Mouse (Mus musculus) mature B cell (primary cell): ENCODE measurements around the gene Alyref.

ENCODE experiments used
- in situ Hi-C: fragments of 300-500 bp; cut with MboI; formaldehyde crosslinking; loops from 2 replicates; pipeline ENCODE4 v1.14.3; 2019

Gene Alyref

DNA sequence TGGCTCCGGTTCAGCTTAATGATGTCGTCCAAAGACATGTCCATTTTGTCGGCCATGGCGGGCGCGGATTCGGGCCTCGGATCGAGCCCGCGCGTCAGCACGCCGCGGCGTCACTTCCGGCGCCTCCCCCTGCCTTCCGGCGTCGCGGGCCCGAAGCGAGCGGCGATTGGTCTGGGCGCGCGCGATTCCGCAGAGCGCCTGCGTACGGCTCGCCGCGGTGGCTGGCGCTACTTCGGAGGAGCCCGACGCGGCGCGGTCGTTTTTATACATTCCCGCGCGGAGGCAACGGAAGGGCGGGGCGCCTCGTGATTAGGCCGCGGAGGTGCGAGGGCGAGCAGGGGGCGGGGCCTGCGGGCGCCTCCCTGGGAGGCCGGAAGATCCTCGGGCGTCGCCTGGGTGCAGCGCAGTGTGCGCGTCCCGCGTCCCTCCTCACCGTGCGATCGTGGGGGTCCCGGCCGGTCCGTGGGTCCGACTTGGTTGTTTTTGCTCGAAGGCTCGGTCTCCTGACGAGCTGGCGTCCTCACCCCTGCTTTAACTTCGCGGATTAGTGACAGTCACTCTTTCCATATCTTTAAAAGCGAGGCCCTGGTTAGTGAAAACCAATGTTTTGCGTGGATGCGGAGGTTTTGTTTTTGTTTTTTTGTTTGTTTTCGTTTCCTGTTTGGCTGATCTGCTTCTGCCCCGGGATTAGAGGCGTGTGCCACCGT lies at the start of gene Alyref, which contains the start of gene Anapc11:
Gene Alyref, minus strand, starts transcription at position 83 of the 707 bp plus-strand sequence.
Gene Anapc11, plus strand, starts transcription at position 139 of the 707 bp plus-strand sequence.
- in situ Hi-C loops: no loop called here

DNA sequence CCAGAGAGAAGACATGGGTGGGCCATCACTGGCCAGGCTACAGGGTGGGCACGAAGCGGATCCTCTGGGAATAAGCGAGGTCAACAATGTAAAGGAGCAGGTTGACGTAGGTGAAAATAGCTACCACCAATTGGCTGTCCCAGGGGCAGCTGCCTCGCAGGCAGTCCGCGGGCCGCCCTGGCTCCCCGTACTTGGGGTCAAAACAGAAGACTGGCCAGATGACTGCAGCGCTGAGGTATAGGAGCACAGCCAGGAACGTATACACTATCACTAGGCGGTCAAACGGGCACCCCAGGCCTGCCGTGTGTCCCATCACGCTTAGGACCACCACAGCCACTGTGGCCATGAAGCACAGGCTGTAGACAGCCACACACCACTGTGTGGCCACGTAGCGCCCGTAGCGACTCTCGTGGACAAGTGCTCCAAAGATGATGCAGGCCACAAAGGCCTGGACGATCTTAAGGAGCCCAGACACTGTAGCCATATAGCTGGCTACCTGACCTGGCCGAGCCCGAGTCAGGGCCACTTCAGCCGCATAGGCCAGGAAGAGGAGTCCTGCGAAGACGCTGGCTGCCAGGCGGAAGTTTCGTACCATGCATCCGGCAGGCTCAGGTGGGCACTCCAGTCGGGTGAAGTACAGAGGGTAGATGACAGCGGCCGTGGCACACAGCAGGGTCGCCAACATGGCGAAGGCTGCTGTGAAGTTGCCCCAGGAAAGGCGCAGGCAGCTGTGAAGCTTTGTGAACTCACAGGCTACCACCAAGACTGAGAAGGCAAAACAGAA lies 49.1 kb upstream of the Alyref start:
- in situ Hi-C loops: no loop called here

DNA sequence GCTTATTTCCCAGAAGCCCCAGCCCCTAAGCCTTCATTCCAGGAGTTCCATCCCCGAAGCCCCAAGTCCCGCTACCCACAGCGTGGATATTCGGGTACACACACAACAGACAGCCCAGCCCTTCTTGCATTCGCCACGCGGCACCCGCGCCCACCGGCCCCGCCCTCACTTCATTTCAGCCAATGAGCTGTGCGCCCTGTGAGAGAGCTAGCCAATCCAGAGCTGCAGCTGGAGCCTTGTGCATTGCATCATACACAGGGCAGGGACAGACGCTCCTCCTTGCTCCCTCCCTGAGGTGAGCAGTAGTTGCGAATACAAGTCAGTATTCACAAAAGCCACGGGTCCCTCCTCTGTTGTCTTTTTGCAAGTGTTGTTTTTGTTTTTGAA lies 45.4 kb upstream of the Alyref start, which contains the start of gene Pycr1:
Gene Pycr1, minus strand, starts transcription at position 169 of the 387 bp plus-strand sequence.
- in situ Hi-C loops: no loop called here

DNA sequence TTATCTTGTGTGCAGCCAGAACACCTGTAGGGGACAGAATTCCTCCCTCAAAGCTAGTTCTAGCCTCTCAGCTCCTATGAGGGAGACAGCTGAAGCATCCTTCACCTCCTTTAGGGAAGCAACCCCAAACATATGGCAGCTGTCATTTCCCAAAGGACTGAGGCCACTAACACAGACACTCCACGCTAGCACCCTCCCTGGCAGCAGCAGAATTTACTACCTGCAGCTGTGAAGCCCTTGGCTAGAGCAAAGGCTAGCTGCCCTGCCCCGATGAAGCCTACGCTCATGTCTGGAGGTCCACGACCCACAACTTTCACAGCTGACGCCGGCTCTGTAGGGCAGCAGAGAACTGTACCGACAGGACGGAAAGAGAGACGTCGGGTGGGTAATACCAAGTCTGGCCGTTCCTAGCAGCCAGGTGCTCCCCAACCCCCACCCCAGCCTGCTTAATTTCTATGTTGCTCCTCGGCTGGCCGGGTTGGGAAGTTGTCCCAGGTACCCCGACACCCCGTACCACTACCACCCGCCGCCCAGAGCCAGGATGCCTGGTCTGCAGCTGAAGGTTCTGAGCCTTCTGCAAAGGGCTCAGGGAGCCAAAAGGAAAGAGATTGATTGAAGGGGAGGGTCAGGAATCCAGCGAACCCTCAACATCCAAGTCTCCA lies 44.9 kb upstream of the Alyref start:
- in situ Hi-C loops: no loop called here

DNA sequence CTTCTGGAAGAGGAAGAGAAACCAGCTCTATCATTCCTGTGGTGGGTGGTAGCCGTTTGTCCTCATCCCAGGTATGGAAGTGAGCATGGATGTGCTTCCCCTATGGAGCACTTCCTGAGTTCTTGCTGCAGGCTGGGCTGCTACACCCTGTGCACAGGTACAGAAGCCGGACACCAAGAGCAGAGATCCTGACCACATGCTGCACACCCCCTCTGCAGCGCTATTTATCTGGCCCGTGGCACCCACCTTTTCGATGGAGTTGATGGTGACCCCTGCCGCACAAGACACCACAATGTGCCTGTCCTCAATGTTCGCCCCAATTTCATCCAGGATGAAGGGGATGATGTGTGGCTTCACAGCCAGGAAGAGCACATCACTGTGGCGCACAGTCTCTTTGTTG lies 43.7 kb upstream of the Alyref start:
- in situ Hi-C loops: no loop called here

DNA sequence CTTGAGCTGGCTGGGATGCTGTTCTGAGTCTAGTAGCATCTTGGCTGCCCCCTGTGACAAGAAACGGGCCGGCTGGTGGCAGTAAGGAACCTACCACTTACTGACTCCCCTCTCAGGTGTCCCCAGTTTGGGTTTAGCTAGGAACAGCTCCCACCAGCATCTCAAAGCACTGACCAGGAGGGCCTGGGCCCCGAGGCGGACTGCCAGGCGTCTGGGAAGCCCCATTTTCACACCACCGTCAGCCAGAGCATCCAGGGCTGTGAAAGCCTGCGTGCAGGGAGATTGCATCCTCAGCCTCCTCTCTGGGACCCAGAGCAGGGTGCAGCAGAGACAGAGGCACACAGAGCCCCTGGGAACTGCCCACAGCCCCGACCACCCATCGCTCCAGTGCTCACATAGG lies 43.1 kb upstream of the Alyref start:
- in situ Hi-C loops: no loop called here

DNA sequence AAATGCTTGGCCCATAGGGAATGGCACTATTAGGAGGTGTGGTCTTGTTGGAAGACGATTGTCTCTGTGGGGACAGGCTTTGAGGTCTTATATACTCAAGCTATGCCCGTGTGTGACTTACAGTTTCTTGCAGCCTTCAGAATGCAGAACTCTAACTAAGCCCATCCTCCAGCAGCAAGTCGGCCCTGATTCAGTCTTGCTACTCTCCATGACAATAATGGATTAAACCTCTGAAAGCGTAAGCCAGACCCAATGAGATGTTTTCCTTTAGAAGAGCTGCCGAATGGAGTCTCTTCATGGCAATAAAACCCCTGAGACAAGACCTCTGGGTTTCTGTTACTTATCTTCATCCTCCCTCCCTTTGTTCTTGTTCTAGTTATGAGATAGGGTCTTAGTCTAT lies 36.6 kb upstream of the Alyref start:
- in situ Hi-C loops: loop anchor here (5.0 kb wide), 1 partner anchor 37 kb away; the partner anchor contains the start of gene Aspscr1

DNA sequence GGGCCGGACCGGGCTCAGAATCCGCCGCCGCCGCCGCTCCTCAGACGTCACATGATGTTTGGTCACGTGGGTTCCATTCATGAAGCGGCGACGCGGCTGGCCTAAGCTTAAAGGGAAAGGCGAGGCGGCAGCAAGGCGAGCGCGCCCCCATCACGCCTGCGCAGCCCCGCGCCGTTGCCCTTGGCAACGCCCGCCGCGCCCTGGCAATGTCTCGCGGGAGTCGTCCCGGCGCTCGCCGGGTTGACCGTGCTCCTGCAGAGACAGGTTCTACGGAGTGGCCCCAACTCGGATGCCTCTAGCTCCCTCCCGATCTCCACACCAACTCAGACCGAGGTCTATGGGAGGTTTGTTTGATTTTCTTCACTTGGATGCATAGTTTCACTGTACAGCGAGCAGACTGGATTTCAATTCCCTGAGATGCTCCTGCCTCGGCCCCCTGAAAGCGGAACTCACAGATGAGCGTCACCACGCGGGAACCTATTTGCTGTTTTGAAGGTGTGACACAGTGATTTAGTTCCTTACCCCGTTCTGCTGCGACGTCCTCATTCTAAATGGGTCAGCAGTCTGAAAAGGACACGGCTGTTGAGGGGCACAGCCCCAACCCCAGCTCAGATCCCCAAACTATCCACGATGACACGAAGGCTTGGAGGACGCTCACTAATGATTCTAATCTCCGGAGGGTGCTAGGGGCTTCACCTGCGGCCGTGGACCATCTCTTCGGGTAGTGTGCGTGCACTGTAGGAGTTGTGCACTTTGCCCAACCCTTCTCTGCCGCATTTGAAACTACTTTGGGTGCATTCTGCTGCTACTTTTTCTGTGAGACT lies 35.6 kb upstream of the Alyref start, which contains the start of gene Mafg:
Gene Mafg, minus strand, starts transcription at position 81 of the 824 bp plus-strand sequence.
- in situ Hi-C loops: loop anchor here (5.0 kb wide), 1 partner anchor 39 kb away; the partner anchor contains the start of gene Aspscr1

DNA sequence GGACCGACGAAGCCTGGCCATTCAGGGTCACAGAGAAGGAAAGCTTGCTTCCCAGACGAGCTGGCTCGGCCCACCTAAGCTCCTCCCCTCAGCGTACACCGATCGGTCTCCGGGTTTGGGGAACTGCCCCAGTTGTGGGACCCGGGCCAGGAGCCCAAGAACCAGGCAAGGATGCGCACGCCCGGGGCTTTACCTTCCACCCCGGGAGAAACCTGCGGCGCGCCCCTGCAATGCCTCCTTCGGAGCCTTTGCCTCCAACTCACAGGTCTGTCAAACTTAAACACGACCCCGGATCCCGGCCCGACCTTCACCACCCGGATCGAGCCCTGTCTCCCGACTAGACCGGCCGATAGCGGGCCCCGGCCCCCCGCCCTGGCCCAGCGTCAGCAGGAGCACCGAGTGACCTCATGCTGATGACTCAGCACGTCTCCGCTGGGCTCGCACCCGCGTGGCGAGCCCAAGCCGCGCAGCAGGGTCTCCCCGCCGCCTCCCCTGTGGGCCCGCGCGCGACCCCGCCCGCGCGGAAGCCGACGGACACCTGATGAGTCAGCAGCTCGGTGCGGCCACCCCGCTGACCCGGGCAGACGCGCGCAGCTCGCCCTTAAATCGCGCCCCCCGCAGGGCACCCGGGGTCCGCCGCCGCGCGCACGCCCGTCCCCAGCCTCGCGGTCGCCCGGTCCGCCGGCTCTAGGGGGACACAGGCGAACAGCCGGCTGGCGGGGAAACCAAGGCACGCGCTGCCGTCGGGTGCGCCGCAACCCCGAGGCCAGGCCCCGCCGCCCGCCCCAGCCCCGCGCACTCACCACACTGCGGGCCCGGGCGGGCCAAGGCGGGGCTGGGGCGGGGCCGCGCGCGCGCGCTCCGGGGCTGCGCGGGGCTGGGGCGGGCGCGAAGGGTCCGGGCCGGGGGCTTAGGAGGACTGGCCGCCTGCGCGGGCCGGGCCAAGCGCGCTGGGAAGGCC lies 34.7 kb upstream of the Alyref start:
- in situ Hi-C loops: loop anchor here (5.0 kb wide), 1 partner anchor 39 kb away; the partner anchor contains the start of gene Aspscr1

DNA sequence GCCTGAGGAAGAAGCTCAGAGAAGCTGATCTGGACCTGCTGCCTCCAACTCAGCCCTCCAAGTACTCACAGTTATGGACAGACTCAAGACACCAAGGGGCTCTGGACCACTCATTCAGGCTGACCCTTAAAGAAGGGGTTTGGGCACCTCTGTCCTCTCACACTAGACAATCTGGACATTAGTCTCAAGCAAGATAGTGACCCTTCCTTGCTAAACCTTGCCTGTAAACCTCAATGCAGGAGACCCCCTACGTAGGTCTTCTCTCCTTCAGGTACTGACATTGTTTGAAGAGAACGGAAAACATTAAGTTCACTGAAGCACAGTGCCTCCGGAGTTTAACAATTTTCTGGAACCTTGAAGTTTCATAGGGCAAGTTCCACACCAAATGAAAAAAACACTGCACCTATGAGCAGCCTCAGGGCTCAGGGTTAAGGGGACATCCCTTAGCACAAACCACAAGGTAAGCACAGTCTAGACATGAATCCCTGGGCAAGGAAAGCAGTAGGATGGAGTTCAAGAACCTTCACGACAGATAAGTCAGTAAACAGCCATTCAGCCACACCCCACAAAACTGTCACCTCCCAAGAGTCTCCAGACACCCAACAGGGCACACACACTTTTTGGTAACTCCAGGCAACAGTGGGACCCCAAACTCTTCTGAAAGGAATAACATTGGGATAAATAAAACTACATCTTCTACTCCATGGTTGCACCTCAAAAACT lies 33.7 kb upstream of the Alyref start:
- in situ Hi-C loops: loop anchor here (5.0 kb wide), 1 partner anchor 40 kb away; the partner anchor contains the start of gene Aspscr1

DNA sequence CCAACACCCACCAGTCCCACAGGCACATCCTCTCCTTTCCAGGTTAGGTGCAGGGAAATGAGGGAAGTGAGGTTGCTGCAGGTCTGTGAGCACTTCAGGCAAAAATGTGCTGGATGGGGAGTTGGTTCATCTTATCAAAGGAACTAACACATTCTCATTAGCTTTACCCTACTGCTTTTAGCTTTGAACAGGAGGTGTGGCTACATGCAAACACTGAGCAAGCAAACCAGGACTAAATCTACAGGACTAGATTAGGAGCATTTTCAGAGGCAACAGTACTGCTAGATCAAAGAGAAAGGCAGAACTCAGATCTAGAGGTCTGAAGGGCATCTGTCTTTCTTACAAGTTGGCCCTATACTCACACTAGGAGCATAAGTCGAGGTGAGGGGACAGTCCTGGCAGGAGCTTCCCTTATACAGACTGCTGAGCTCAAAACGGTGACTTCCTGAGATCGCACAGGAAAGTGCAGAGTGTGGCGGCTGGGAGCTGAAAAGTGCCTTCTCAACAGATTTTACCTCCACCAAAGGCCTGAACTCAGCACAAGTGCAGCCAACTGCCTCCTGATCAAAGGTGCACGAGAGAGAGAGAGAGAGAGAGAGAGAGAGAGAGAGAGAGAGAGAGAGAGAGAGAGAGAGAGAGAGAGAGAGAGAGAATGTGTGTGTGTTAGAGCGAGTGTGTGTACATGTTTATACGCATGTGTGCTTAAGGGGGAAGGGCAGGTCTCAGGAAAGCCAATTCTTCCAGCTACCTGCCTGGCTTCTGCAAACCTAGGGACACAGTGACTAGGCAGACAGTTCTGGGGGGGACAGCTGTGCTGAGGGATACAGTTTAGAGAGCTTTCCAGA lies 32.9 kb upstream of the Alyref start:
- in situ Hi-C loops: loop anchor here (5.0 kb wide), 1 partner anchor 41 kb away; the partner anchor contains the start of gene Aspscr1

DNA sequence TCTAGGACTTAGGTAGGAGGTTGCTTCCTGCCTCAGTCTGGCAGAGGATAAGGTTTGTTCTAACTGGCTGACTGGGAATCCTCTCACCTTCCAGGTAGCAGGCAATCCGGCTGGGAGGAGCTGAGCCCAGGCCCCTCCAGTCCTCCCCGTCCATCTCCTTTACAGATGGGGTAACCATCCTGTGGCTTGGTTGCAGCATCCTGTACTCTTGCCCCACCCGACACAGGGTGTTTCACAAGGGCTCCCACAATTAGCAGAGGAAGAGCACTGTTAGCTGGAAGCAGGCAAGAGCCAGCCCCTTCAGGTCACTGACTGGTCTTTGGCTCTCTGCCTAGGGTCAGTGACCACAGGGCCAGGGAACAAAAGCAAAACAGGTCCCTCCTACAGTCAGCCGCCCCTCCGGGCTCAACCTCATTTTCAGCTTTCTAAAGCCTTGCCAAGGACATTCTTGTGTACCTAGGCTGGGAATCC lies 32.3 kb upstream of the Alyref start:
- in situ Hi-C loops: loop anchor here (5.0 kb wide), 1 partner anchor 42 kb away; the partner anchor contains the start of gene Aspscr1

DNA sequence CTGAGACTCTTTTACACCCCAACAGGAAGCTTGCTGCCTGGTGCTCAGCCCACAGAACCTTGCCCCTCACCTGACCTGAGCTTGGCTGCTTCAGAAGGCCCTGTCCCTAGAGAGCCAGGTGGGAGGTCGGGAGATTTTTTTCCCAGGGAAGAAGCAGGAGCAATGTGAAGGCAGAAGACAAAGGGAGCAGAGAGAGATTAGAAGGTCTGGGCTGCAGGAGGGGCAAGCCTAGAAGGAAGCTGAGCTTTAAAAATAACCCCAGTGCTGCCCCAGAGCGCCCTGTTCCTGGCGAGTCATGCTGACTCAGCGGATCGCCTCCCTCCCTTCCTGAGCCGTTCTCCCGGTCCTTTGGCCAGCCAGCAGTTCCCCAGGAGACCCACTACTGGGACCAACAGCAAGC lies 31.7 kb upstream of the Alyref start:
- in situ Hi-C loops: loop anchor here (5.0 kb wide), 1 partner anchor 42 kb away; the partner anchor contains the start of gene Aspscr1

DNA sequence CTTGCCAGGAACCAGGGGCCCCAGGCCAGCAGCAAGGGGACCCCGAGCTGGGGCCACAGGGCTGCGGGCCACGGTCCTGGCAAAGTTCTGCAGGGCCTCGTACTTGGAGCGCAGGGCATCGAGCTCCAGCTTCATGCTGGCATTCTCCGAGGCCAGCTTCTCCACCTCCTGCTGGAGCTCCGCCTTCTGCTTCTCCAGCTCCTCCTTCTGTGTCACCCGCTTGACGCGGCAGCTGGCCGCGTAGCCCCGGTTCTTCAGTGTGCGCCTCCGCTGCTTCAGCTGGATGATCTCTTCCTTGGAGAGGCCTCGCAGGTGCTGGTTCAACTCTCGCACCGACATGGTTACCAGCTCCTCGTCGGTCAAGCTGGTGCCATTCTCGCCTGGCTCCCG lies 31.2 kb upstream of the Alyref start:
- in situ Hi-C loops: no loop called here

DNA sequence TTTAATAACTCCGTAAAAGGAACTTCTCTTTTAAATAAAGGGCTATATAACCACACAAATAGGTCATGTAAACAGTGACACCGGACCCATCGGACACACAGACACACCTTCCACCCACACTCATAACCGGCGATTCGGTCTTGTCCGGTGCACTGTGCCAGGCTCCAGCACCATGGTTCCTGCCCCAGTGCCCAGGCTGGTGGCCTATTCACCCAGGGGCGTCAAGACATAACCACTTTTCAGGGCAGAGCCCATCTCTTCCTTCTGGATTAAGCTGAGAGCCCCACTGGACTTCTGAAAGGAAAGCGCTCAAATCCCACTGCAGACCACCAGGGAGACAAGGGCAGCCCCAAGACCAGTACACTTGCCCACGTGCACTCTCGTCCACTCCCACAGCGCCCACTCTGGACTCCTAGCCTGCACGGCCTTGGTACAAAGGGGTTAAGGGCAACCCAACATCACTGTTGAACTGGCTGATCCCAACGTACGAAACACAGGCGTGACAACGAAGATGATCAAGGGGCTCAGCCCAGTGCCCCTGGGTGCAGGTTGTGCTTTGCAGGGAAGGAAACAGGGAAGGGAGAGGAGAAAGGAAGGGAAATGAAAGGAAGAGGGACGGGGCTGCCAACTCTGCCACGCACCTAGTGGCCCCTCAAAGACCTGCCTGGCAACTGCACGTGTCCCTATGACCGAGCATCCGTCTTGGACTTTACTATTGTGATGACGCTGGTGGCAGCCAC lies 30.6 kb upstream of the Alyref start:
- in situ Hi-C loops: no loop called here

DNA sequence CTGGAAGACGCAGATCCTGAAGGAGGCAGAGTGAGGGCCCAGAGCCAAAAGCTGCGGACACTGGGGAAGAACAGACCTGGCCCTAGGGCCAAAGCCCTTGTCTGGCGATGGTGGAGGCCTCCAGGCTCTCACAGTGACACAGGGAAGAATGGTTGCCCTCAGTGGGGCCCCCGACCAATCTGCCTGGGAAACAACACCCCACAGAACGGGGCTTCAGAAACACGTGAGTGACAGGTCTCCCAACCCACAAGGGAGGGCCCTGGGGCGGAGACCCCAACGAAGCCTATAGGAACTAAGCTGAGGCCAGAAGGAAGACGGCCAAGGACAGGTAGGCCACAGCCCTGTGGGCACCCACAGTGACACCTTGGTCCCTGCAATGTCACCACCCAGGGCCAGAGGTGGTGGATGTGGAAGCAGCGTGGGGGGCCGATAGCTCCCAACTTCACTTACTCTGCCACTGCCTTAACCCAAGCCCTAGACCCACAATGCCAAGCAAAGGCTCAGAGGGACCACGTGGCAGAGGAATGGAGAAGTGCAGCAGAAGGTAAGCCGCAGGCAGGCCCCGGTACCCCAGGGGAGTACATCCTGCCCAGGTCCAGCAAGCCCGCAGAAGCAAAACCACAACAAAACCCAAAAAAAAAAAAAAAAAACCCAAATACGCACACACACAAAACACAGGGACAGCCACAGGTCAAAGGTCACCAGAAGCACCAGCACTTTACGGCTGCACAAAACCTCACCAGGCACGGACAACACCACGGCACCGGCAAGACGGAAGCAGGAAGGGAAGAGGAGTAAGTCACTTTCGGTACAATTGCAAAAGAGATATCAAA lies 29.5 kb upstream of the Alyref start:
- in situ Hi-C loops: no loop called here
